Mouse (Mus musculus) liver, postnatal 0 days (tissue): ENCODE results near the gene Auh.

Source experiments
- CTCF ChIP-seq: sonication (generic); IDR thresholded peaks from 2 replicates; pipeline ENCODE4 v1.5.1; 2016; ENCODE audit warnings: antibody characterized with exemption, low read depth
- EP300 ChIP-seq: IDR thresholded peaks from 2 replicates; pipeline ENCODE4 v1.6.1; 2016; ENCODE audit warnings: antibody characterized with exemption, low read depth, mild to moderate bottlenecking

GRCm38 (mm10) chr13:52892791-52893190 lies 36.7 kb downstream of the Auh start:
- TF ChIP-seq CTCF (no peak), EP300 (no peak)
